Mouse (Mus musculus) midbrain, embryonic 14.5 days (tissue): ENCODE measurements around the gene Tgm7. TPM values are rescaled to one million over a fixed set of nuclear protein-coding genes. Genes with fewer than 3 reads are reported as not detected.

Experiments used
- ATAC-seq: fragments of 200-750 bp; cut with Nextera tagmentation; 2 replicates; pipeline ENCODE4 v1.8.0; 2017; ENCODE audit warnings: moderate number of reproducible peaks, moderate library complexity; ENCODE audit not compliant: low FRiP score, low TSS enrichment
- DNase-seq: peaks from one replicate; pipeline ENCODE4 v3.0.0-alpha.2; 2015
- H3K27ac ChIP-seq: fragments of 300-500 bp; sonication (generic); replicated peaks from 2 replicates; pipeline ENCODE4 v1.5.1; 2014; ENCODE audit warnings: mild to moderate bottlenecking, low read depth, low read length, moderate library complexity
- H3K27me3 ChIP-seq: fragments of 300-500 bp; sonication (generic); 2 replicates; pipeline ENCODE4 v1.6.1; 2014; ENCODE audit warnings: low read length, control low read depth, mixed read lengths; ENCODE audit not compliant: control insufficient read depth, insufficient read depth
- H3K36me3 ChIP-seq: fragments of 300-500 bp; sonication (generic); 2 replicates; pipeline ENCODE4 v1.6.1; 2014; ENCODE audit warnings: low read length, control low read depth; ENCODE audit not compliant: control insufficient read depth, insufficient read depth
- H3K4me1 ChIP-seq: fragments of 300-500 bp; sonication (generic); 2 replicates; pipeline ENCODE4 v1.6.1; 2014; ENCODE audit warnings: mild to moderate bottlenecking, antibody characterized with exemption, low read length, control low read depth; ENCODE audit not compliant: control insufficient read depth, insufficient read depth
- H3K4me2 ChIP-seq: fragments of 300-500 bp; sonication (generic); 2 replicates; pipeline ENCODE4 v1.6.1; 2014; ENCODE audit warnings: mild to moderate bottlenecking, low read length, moderate library complexity
- H3K4me3 ChIP-seq: fragments of 300-500 bp; sonication (generic); replicated peaks from 2 replicates; pipeline ENCODE4 v1.5.1; 2014; ENCODE audit warnings: low read depth, low read length
- H3K9ac ChIP-seq: fragments of 300-500 bp; sonication (generic); replicated peaks from 2 replicates; pipeline ENCODE4 v1.6.1; 2014; ENCODE audit warnings: mild to moderate bottlenecking, low read length, moderate library complexity
- H3K9me3 ChIP-seq: fragments of 300-500 bp; sonication (generic); 2 replicates; pipeline ENCODE4 v1.6.1; 2016; ENCODE audit warnings: low read length, control low read depth, mixed read lengths; ENCODE audit not compliant: control insufficient read depth
- WGBS: fragments of 180-500 bp; shearing (Covaris S2); extraction: QIAGEN DNeasy Blood & Tissue Kit; methylation state at CpG from one replicate; pipeline ENCODE4 v1.1.7; 2014; 5-methylcytosine and 5-hydroxymethylcytosine counted together
- polyA plus RNA-seq: library from polyadenylated mRNA; unstranded; fragments of >200 nt; fragmentation: Nextera tagmentation; extraction: Ambion mirVana; gene quantifications from 2 replicates; pipeline ENCODE4 v1.2.1, GENCODE M21; 2014

The Tgm7 gene
- polyA plus RNA-seq, 1 experiment from 2014 or later = not detected

GRCm38 (mm10) chr2:121088507-121088906 is 21.1 kb downstream of the Tgm7 start:
- Histone ChIP-seq H3K27me3 (no peaks in the 10 kb centered on the region), H3K9ac (no peak overlapping the region), H3K9me3 (no peaks in the 10 kb centered on the region), H3K27ac (no peak overlapping the region), H3K36me3 (no peaks in the 10 kb centered on the region), H3K4me1 (no peaks in the 10 kb centered on the region), H3K4me3 (no peak overlapping the region), H3K4me2 (no peak overlapping the region)
- DNase-seq (no peak), ATAC-seq (no peak)
- WGBS = 91% methylated on average over 3 of the region's 3 CpGs

GRCm38 (mm10) chr2:121085480-121086185 is 24.0 kb downstream of the Tgm7 start, which contains the start of gene Tgm5:
TSS of gene Tgm5 (minus strand) at chr2:121085841.
- Histone ChIP-seq H3K9ac (no peak within 1 kb of the TSS), H3K4me1 (no peaks in the 10 kb centered on the region), H3K4me2 (no peak within 1 kb of the TSS), H3K9me3 (no peaks in the 10 kb centered on the region), H3K27me3 (no peaks in the 10 kb centered on the region), H3K27ac (no peak within 1 kb of the TSS), H3K36me3 (no peaks in the 10 kb centered on the region), H3K4me3 (no peak within 1 kb of the TSS)
- 68% methylated on average over 6 of the region's 6 CpGs for WGBS
- no peak for ATAC-seq
- DNase-seq = peak; percentile 10

- H3K4me3 ChIP-seq = no peak overlapping the region
- no peak overlapping the region for H3K9ac ChIP-seq
- WGBS = 95% methylated on average over 1 of the region's 1 CpGs
- no peak for DNase-seq
- no peak overlapping the region for H3K27ac ChIP-seq
- no peaks in the 10 kb centered on the region for H3K27me3 ChIP-seq
- H3K9me3 ChIP-seq = no peaks in the 10 kb centered on the region
- H3K4me2 ChIP-seq = no peak overlapping the region
- H3K36me3 ChIP-seq = no peaks in the 10 kb centered on the region
- ATAC-seq = no peak
- H3K4me1 ChIP-seq = no peaks in the 10 kb centered on the region
These were observed 27.0 kb downstream of the Tgm7 start for GRCm38 (mm10) chr2:121082626-121083025.

GRCm38 (mm10) chr2:121074747-121075146 is 34.8 kb downstream of the Tgm7 start:
- no peak for DNase-seq
- H3K4me3 ChIP-seq = no peak overlapping the region
- no peaks in the 10 kb centered on the region for H3K4me1 ChIP-seq
- WGBS = 83% methylated on average over 7 of the region's 7 CpGs
- no peaks in the 10 kb centered on the region for H3K9me3 ChIP-seq
- H3K27me3 ChIP-seq = no peaks in the 10 kb centered on the region
- no peak overlapping the region for H3K4me2 ChIP-seq
- ATAC-seq = no peak
- H3K9ac ChIP-seq = no peak overlapping the region
- no peak overlapping the region for H3K27ac ChIP-seq
- no peaks in the 10 kb centered on the region for H3K36me3 ChIP-seq

- DNase-seq = no peak
- Histone ChIP-seq H3K9ac (no peak overlapping the region), H3K9me3 (no peaks in the 10 kb centered on the region), H3K27me3 (no peaks in the 10 kb centered on the region), H3K27ac (no peak overlapping the region), H3K36me3 (no peaks in the 10 kb centered on the region), H3K4me1 (no peaks in the 10 kb centered on the region), H3K4me3 (no peak overlapping the region), H3K4me2 (no peak overlapping the region)
- 82% methylated on average over 6 of the region's 6 CpGs for WGBS
- no peak for ATAC-seq
These were observed 37.7 kb downstream of the Tgm7 start for GRCm38 (mm10) chr2:121071871-121072270.

- no peak overlapping the region for H3K4me3 ChIP-seq
- ATAC-seq (no peak), DNase-seq (no peak)
- H3K4me2 ChIP-seq = no peak overlapping the region
- H3K9me3 ChIP-seq = no peaks in the 10 kb centered on the region
- 52% methylated on average over 6 of the region's 6 CpGs for WGBS
- no peaks in the 10 kb centered on the region for H3K4me1 ChIP-seq
- no peak overlapping the region for H3K27ac ChIP-seq
- no peak overlapping the region for H3K9ac ChIP-seq
- no peaks in the 10 kb centered on the region for H3K27me3 ChIP-seq
- H3K36me3 ChIP-seq = no peaks in the 10 kb centered on the region
These were observed 40.1 kb downstream of the Tgm7 start for GRCm38 (mm10) chr2:121069506-121069905.

- DNase-seq = no peak
- Histone ChIP-seq H3K4me2 (no peak overlapping the region), H3K9ac (no peak overlapping the region), H3K36me3 (no peaks in the 10 kb centered on the region), H3K4me3 (no peak overlapping the region), H3K27me3 (no peaks in the 10 kb centered on the region), H3K27ac (no peak overlapping the region), H3K4me1 (no peaks in the 10 kb centered on the region), H3K9me3 (no peaks in the 10 kb centered on the region)
- 52% methylated on average over 4 of the region's 4 CpGs for WGBS
- no peak for ATAC-seq
These were observed 42.5 kb downstream of the Tgm7 start for GRCm38 (mm10) chr2:121067116-121067515.

- WGBS = 95% methylated on average over 2 of the region's 2 CpGs
- no peak overlapping the region for H3K27ac ChIP-seq
- no peaks in the 10 kb centered on the region for H3K4me1 ChIP-seq
- H3K4me2 ChIP-seq = no peak overlapping the region
- no peaks in the 10 kb centered on the region for H3K27me3 ChIP-seq
- no peaks in the 10 kb centered on the region for H3K36me3 ChIP-seq
- H3K9me3 ChIP-seq = no peaks in the 10 kb centered on the region
- no peak overlapping the region for H3K4me3 ChIP-seq
- no peak overlapping the region for H3K9ac ChIP-seq
- ATAC-seq (no peak), DNase-seq (no peak)
These were observed 48.3 kb downstream of the Tgm7 start for GRCm38 (mm10) chr2:121061315-121061714.

- ATAC-seq = no peak
- Histone ChIP-seq H3K9ac (no peak overlapping the region), H3K4me1 (no peaks in the 10 kb centered on the region), H3K9me3 (no peaks in the 10 kb centered on the region), H3K27me3 (no peaks in the 10 kb centered on the region), H3K4me3 (no peak overlapping the region), H3K4me2 (no peak overlapping the region), H3K27ac (no peak overlapping the region), H3K36me3 (no peaks in the 10 kb centered on the region)
- DNase-seq = no peak
- 80% methylated on average over 6 of the region's 6 CpGs for WGBS
These were observed 51.6 kb downstream of the Tgm7 start for GRCm38 (mm10) chr2:121057997-121058396.
